ENCODE assay signal across 12 mouse cellular contexts in the genomic region with DNA sequence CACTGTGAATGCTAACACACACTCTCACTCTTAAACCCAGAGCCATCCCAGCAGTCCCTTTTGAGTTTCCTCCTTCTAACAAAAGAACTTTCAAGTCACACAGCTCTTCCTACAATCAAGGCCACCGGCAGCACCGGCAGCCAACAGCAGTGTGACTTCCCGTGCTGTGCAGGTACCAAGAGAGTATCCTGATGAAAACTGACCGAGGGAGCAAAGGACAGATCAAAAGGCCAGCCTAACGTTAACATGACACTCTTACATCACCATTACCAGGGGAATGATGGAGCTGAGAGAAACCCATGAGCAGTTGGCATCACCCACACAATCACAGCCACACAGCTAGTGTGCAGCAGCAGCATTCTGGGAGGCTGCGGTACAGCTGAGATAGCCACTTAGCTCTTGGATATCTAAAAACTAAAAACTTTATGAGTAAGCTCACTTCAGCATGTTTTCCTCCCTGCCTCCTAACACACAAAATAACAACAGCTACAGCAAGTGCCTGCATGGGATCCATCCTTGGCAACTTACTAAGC. TPM values are rescaled to one million over a fixed set of nuclear protein-coding genes. Genes with fewer than 3 reads are reported as not detected.
DNase-seq lines count a peak whose midpoint lies in the region; ATAC-seq and TF ChIP-seq lines count a peak whose summit lies in the region.
"Had no signal": no experiment of that assay in that cellular context is flagged by ENCODE, and none has a peak within 500 bp of the region (broad histone marks: within the 10 kb centered on the region; RNA-seq: fewer than 3 reads in every experiment).

No protein-coding gene starts in this region.

- H3K4me3 ChIP-seq in intestine, embryonic 15.5 days (replicated peaks), result no peak overlapping the region
- no peak overlapping the region for H3K4me3 ChIP-seq in intestine, postnatal 0 days (ENCODE audit: low read depth, low read length)
- H3K4me3 ChIP-seq in lung, embryonic 14.5 days (ENCODE audit: low read depth, low read length), result no peak overlapping the region
- H3K4me3 ChIP-seq in liver, embryonic 16.5 days (ENCODE audit: low read depth, low read length), result no peak overlapping the region
- no peak overlapping the region for H3K4me3 ChIP-seq in forebrain, embryonic 14.5 days (ENCODE audit: low read depth, low read length)
- H3K4me3 ChIP-seq: forebrain, embryonic 10.5 days had no signal

- H3K9ac ChIP-seq in intestine, embryonic 15.5 days, result no peak overlapping the region
- H3K9ac ChIP-seq in intestine, postnatal 0 days (ENCODE audit: low read depth, low read length), result no peak overlapping the region
- H3K9ac ChIP-seq in lung, embryonic 14.5 days, result no peak overlapping the region
- H3K9ac ChIP-seq in liver, embryonic 16.5 days (ENCODE audit: low read depth, low read length), result no peak overlapping the region
- H3K9ac ChIP-seq in forebrain, embryonic 14.5 days (ENCODE audit: low read length), result no peak overlapping the region

- H3K4me1 ChIP-seq in intestine, embryonic 15.5 days (replicated peaks), result peaks cover 12% of the 10 kb centered on the region; the same call in 1 of the 2 replicates
- H3K4me1 ChIP-seq in intestine, postnatal 0 days (replicated peaks; ENCODE audit: control insufficient read depth, insufficient read depth, low read length), result no peaks in the 10 kb centered on the region
- 0 out of 2 replicates have a peak, but pooled peaks cover 9% of the 10 kb centered on the region for H3K4me1 ChIP-seq in lung, embryonic 14.5 days (ENCODE audit: insufficient read depth)
- H3K4me1 ChIP-seq in liver, embryonic 16.5 days (ENCODE audit: control insufficient read depth, low read depth, low read length), result peaks cover 43% of the 10 kb centered on the region
- H3K4me1 ChIP-seq in forebrain, embryonic 14.5 days (ENCODE audit: control insufficient read depth, insufficient read depth, low read length), result no peaks in the 10 kb centered on the region

- no peak for TF ChIP-seq CTCF in intestine, postnatal 0 days (IDR thresholded peaks at IDR 0.05; ENCODE audit: low read depth)
- TF ChIP-seq CTCF in lung, embryonic 14.5 days (IDR thresholded peaks at IDR 0.05; ENCODE audit: low read depth), result no peak

- no peaks in the 10 kb centered on the region for H3K27me3 ChIP-seq in intestine, embryonic 15.5 days (replicated peaks)
- H3K27me3 ChIP-seq in intestine, postnatal 0 days (replicated peaks; ENCODE audit: control insufficient read depth, insufficient read depth, low read length), result no peaks in the 10 kb centered on the region
- H3K27me3 ChIP-seq in lung, embryonic 14.5 days (ENCODE audit: insufficient read depth, low read length), result no peaks in the 10 kb centered on the region
- no peaks in the 10 kb centered on the region for H3K27me3 ChIP-seq in liver, embryonic 16.5 days (ENCODE audit: control insufficient read depth, insufficient read depth, low read depth, low read length)
- H3K27me3 ChIP-seq in forebrain, embryonic 14.5 days (replicated peaks; ENCODE audit: control insufficient read depth, insufficient read depth, low read length), result no peaks in the 10 kb centered on the region

- ATAC-seq in intestine, embryonic 15.5 days, result 0 out of 2 replicates have a peak, but pooled peaks have one; percentile 29
- ATAC-seq in intestine, postnatal 0 days, result no peak
- peak; percentile 35; the same call in 1 of the 2 replicates for ATAC-seq in lung, embryonic 14.5 days (ENCODE audit: insufficient read depth)
- peak; percentile 48 for ATAC-seq in liver, embryonic 16.5 days (ENCODE audit: low read depth)
- no peak for ATAC-seq in forebrain, embryonic 14.5 days

- no peak overlapping the region for H3K4me2 ChIP-seq in intestine, embryonic 15.5 days (replicated peaks)
- no peak overlapping the region for H3K4me2 ChIP-seq in intestine, postnatal 0 days (replicated peaks; ENCODE audit: low read depth)
- H3K4me2 ChIP-seq in lung, embryonic 14.5 days, result no peak overlapping the region
- no peak overlapping the region for H3K4me2 ChIP-seq in liver, embryonic 16.5 days (ENCODE audit: low read depth, low read length)
- no peak overlapping the region for H3K4me2 ChIP-seq in forebrain, embryonic 14.5 days (ENCODE audit: low read length)

- H3K9me3 ChIP-seq in intestine, embryonic 15.5 days, result no peaks in the 10 kb centered on the region
- no peaks in the 10 kb centered on the region for H3K9me3 ChIP-seq in intestine, postnatal 0 days (ENCODE audit: control insufficient read depth)
- no peaks in the 10 kb centered on the region for H3K9me3 ChIP-seq in lung, embryonic 14.5 days (ENCODE audit: low read depth, low read length)
- H3K9me3 ChIP-seq in liver, embryonic 16.5 days (replicated peaks; ENCODE audit: control insufficient read depth, low read length), result no peaks in the 10 kb centered on the region
- no peaks in the 10 kb centered on the region for H3K9me3 ChIP-seq in forebrain, embryonic 14.5 days (replicated peaks; ENCODE audit: control insufficient read depth, low read length)

- WGBS in intestine, embryonic 15.5 days, result 32% methylated on average over 6 of the region's 6 CpGs
- WGBS in intestine, postnatal 0 days, result 30% methylated on average over 6 of the region's 6 CpGs
- 26% methylated on average over 6 of the region's 6 CpGs for WGBS in lung, embryonic 14.5 days
- WGBS in liver, embryonic 16.5 days (ENCODE audit: insufficient replicate concordance), result 46% methylated on average over 6 of the region's 6 CpGs
- WGBS in forebrain, embryonic 14.5 days, result 49% methylated on average over 6 of the region's 6 CpGs

- no peak overlapping the region for H3K27ac ChIP-seq in intestine, embryonic 15.5 days
- H3K27ac ChIP-seq in intestine, postnatal 0 days (ENCODE audit: low read depth, low read length), result no peak overlapping the region
- H3K27ac ChIP-seq in lung, embryonic 14.5 days (ENCODE audit: low read depth), result no peak overlapping the region
- H3K27ac ChIP-seq in liver, embryonic 16.5 days (ENCODE audit: low read length), result 0 out of 2 replicates have a peak overlapping the region, but pooled peaks have one; percentile 8
- no peak overlapping the region for H3K27ac ChIP-seq in forebrain, embryonic 14.5 days (ENCODE audit: low read depth, low read length)

- peak; percentile 38 for DNase-seq in adrenal gland, adult 2 months
- no peak for DNase-seq in adrenal gland, adult (ENCODE audit: inconsistent age in 2 of 2, low spot score in 1 of 2)
- DNase-seq in lung, embryonic 14.5 days, result peak; percentile 15
- DNase-seq in lung, postnatal 14 days, result no peak
- DNase-seq in forebrain, embryonic 14.5 days (ENCODE audit: low spot score), result no peak
- DNase-seq: cerebellum, postnatal 10 days; heart, postnatal 36 days; lung, adult 2 months had no signal

- no peaks in the 10 kb centered on the region for H3K36me3 ChIP-seq in intestine, embryonic 15.5 days
- H3K36me3 ChIP-seq in intestine, postnatal 0 days (ENCODE audit: control insufficient read depth, insufficient read depth), result no peaks in the 10 kb centered on the region
- H3K36me3 ChIP-seq in lung, embryonic 14.5 days (ENCODE audit: insufficient read depth), result peaks cover 4% of the 10 kb centered on the region; the same call in 1 of the 2 replicates
- no peaks in the 10 kb centered on the region for H3K36me3 ChIP-seq in liver, embryonic 16.5 days (ENCODE audit: control insufficient read depth, insufficient read depth)
- no peaks in the 10 kb centered on the region for H3K36me3 ChIP-seq in forebrain, embryonic 14.5 days (ENCODE audit: control insufficient read depth, insufficient read depth, low read length)

RNA-seq across cellular contexts. Expression of a gene that starts 39.1 kb away (rescaled TPM):
- 10 to 100 TPM; 71.1 to 71.2 TPM for total RNA-seq in adrenal gland, adult 2 months (2021)
- 27.1 and 44.6 TPM in 2 replicates for polyA plus RNA-seq in adrenal gland, adult 2 months (2012; rRNA removed)
- polyA plus RNA-seq in intestine, embryonic 15.5 days (2015; fragmentation: Nextera tagmentation; extraction: Ambion mirVana), result 25.4 and 25.5 TPM in 2 replicates
- 11.6 and 12.4 TPM in 2 replicates for polyA plus RNA-seq in intestine, postnatal 0 days (2015; fragmentation: Nextera tagmentation; extraction: Ambion mirVana)
- polyA plus RNA-seq in lung, embryonic 14.5 days (2014; fragmentation: Nextera tagmentation; extraction: Ambion mirVana), result 34.0 and 35.8 TPM in 2 replicates
- 6.6 and 7.8 TPM in 2 replicates for polyA plus RNA-seq in liver, embryonic 16.5 days (2015; fragmentation: Nextera tagmentation; extraction: Ambion mirVana)
- polyA plus RNA-seq in forebrain, embryonic 14.5 days (2014; fragmentation: Nextera tagmentation; extraction: Ambion mirVana), result 20.9 TPM in 2 replicates

Comparison
In these comparisons a context has a peak if more than half of its experiments do, and no peak if none do; other contexts are left out.
1. DNase-seq: peak in adrenal gland, adult 2 months (single experiment) and lung, embryonic 14.5 days (single experiment); none in adrenal gland, adult (0 of 2), lung, postnatal 14 days (single experiment) and forebrain, embryonic 14.5 days (single experiment).
2. ATAC-seq: peak in intestine, embryonic 15.5 days (single experiment), lung, embryonic 14.5 days (single experiment) and liver, embryonic 16.5 days (single experiment); none in intestine, postnatal 0 days (single experiment) and forebrain, embryonic 14.5 days (single experiment).